Mouse (Mus musculus): Measurements from ENCODE around the gene Snx29.
"Not testable (repeated sequence)": the region's sequence is repeated elsewhere in the genome, so short reads cannot be mapped to it uniquely, and the experiment has no call there.

Gene Snx29

GRCm38 (mm10) chr16:11407932-11408620, 85.4 kb downstream of the Snx29 start:
- in situ Hi-C loops (cut with MboI, MseI): no loop called here

- in situ Hi-C loops (cut with MboI, MseI): no loop called here
These were observed 86.0 kb downstream of the Snx29 start for GRCm38 (mm10) chr16:11408726-11409125.

GRCm38 (mm10) chr16:11414631-11415030, 91.9 kb downstream of the Snx29 start:
- in situ Hi-C loops (cut with MboI, MseI): loop anchor here (10.0 kb wide), 1 partner anchor 540 kb away; no protein-coding TSS in a partner anchor

GRCm38 (mm10) chr16:11418183-11418588, 95.5 kb downstream of the Snx29 start:
- in situ Hi-C loops (cut with MboI, MseI): loop anchor here (10.0 kb wide), 1 partner anchor 543 kb away; no protein-coding TSS in a partner anchor

GRCm38 (mm10) chr16:11420311-11421080, 97.8 kb downstream of the Snx29 start:
- in situ Hi-C loops (cut with MboI, MseI): no loop called here

- in situ Hi-C loops (cut with MboI, MseI): no loop called here
These were observed 99.5 kb downstream of the Snx29 start for GRCm38 (mm10) chr16:11422165-11422564.

GRCm38 (mm10) chr16:11422889-11423610, 100.3 kb downstream of the Snx29 start:
- in situ Hi-C loops (cut with MboI, MseI): no loop called here

- in situ Hi-C loops (cut with MboI, MseI): not testable (repeated sequence)
These were observed 101.0 kb downstream of the Snx29 start for GRCm38 (mm10) chr16:11423611-11424297.

- in situ Hi-C loops (cut with MboI, MseI): no loop called here
These were observed 101.9 kb downstream of the Snx29 start for GRCm38 (mm10) chr16:11424568-11425145.

GRCm38 (mm10) chr16:11425279-11425678, 102.6 kb downstream of the Snx29 start:
- in situ Hi-C loops (cut with MboI, MseI): no loop called here

- in situ Hi-C loops (cut with MboI, MseI): no loop called here
These were observed 104.3 kb downstream of the Snx29 start for GRCm38 (mm10) chr16:11426810-11427537.

GRCm38 (mm10) chr16:11429784-11430183, 107.1 kb downstream of the Snx29 start:
- in situ Hi-C loops (cut with MboI, MseI): no loop called here

- in situ Hi-C loops (cut with MboI, MseI): no loop called here
These were observed 107.8 kb downstream of the Snx29 start for GRCm38 (mm10) chr16:11430520-11430919.

GRCm38 (mm10) chr16:11433779-11434178, 111.1 kb downstream of the Snx29 start:
- in situ Hi-C loops (cut with MboI, MseI): no loop called here

GRCm38 (mm10) chr16:11437641-11438040, 114.9 kb downstream of the Snx29 start:
- in situ Hi-C loops (cut with MboI, MseI): no loop called here

GRCm38 (mm10) chr16:11439417-11439816, 116.7 kb downstream of the Snx29 start:
- in situ Hi-C loops (cut with MboI, MseI): no loop called here

- in situ Hi-C loops (cut with MboI, MseI): no loop called here
These were observed 118.9 kb downstream of the Snx29 start for GRCm38 (mm10) chr16:11441616-11442015.

- in situ Hi-C loops (cut with MboI, MseI): no loop called here
These were observed 119.8 kb downstream of the Snx29 start for GRCm38 (mm10) chr16:11442534-11442933.

GRCm38 (mm10) chr16:11444626-11445025, 121.9 kb downstream of the Snx29 start:
- in situ Hi-C loops (cut with MboI, MseI): no loop called here

GRCm38 (mm10) chr16:11446977-11447376, 124.3 kb downstream of the Snx29 start:
- in situ Hi-C loops (cut with MboI, MseI): no loop called here

- in situ Hi-C loops (cut with MboI, MseI): no loop called here
These were observed 125.2 kb downstream of the Snx29 start for GRCm38 (mm10) chr16:11447905-11448304.

Measured in T-helper 2 cell (primary cell).